Mouse (Mus musculus) liver, embryonic 14.5 days (tissue): ENCODE data around the gene Adgrb3. TPM values are rescaled to one million over a fixed set of nuclear protein-coding genes. Genes with fewer than 3 reads are reported as not detected.

Experiments used
- ATAC-seq: fragments of 200-750 bp; cut with Nextera tagmentation; 2 replicates; pipeline ENCODE4 v1.8.0; 2017; ENCODE audit warnings: moderate number of reproducible peaks, mild to moderate bottlenecking, moderate library complexity; ENCODE audit not compliant: insufficient read depth
- DNase-seq, 3 experiments: peaks; one replicate each; pipeline ENCODE4 v3.0.0-alpha.2; 2012 to 2013; ENCODE audit warnings: low read depth in 3 of 3, low spot score in 3 of 3
- H3K27ac ChIP-seq: fragments of 300-500 bp; sonication (generic); 2 replicates; pipeline ENCODE4 v1.5.1; 2014; ENCODE audit warnings: moderate library complexity, mild to moderate bottlenecking, control low read depth, inconsistent platforms
- H3K27me3 ChIP-seq: fragments of 300-500 bp; sonication (generic); 2 replicates; pipeline ENCODE4 v1.6.1; 2014; ENCODE audit warnings: mild to moderate bottlenecking, low read length, moderate library complexity; ENCODE audit not compliant: control insufficient read depth, insufficient read depth
- H3K36me3 ChIP-seq: fragments of 300-500 bp; sonication (generic); replicated peaks from 2 replicates; pipeline ENCODE4 v1.6.1; 2014; ENCODE audit warnings: low read depth; ENCODE audit not compliant: control insufficient read depth, insufficient read depth
- H3K4me1 ChIP-seq, 2 experiments: fragments of 200-500 bp in 1 of 2; fragments of 300-500 bp in 1 of 2; sonication (generic) in 1 of 2; replicated peaks; 2 replicates each; pipeline ENCODE4 v1.6.1; 2012 to 2014; ENCODE audit warnings: antibody characterized with exemption in 1 of 2, inconsistent platforms in 1 of 2, low read length in 1 of 2; ENCODE audit not compliant: control insufficient read depth in 2 of 2, insufficient read depth in 2 of 2
- H3K4me2 ChIP-seq: fragments of 300-500 bp; sonication (generic); 2 replicates; pipeline ENCODE4 v1.6.1; 2014; ENCODE audit warnings: low read depth, mild to moderate bottlenecking, control low read depth, moderate library complexity
- H3K4me3 ChIP-seq, 2 experiments: fragments of 200-500 bp in 1 of 2; fragments of 300-500 bp in 1 of 2; sonication (generic) in 1 of 2; 2 replicates each; pipeline ENCODE4 v1.5.1; 2012 to 2014; ENCODE audit warnings: low read depth in 2 of 2, low read length in 2 of 2, mild to moderate bottlenecking in 2 of 2, control low read depth in 1 of 2, inconsistent platforms in 1 of 2, moderate library complexity in 1 of 2; ENCODE audit not compliant: insufficient read depth in 1 of 2
- H3K9ac ChIP-seq: fragments of 300-500 bp; sonication (generic); replicated peaks from 2 replicates; pipeline ENCODE4 v1.6.1; 2014; ENCODE audit warnings: mild to moderate bottlenecking, control low read depth, moderate library complexity
- H3K9me3 ChIP-seq: fragments of 300-500 bp; sonication (generic); 2 replicates; pipeline ENCODE4 v1.6.1; 2016; ENCODE audit warnings: low read length, mixed read lengths; ENCODE audit not compliant: control insufficient read depth
- CTCF ChIP-seq: IDR thresholded peaks from 2 replicates; pipeline ENCODE4 v1.5.1; 2016; ENCODE audit warnings: antibody characterized with exemption, low read depth, control low read depth
- EP300 ChIP-seq: IDR thresholded peaks from 2 replicates; pipeline ENCODE4 v1.6.1; 2016; ENCODE audit warnings: antibody characterized with exemption, low read depth
- WGBS: fragments of 180-500 bp; shearing (Covaris S2); extraction: QIAGEN DNeasy Blood & Tissue Kit; methylation state at CpG from one replicate; pipeline ENCODE4 v1.1.7; 2014; ENCODE audit not compliant: insufficient replicate concordance; 5-methylcytosine and 5-hydroxymethylcytosine counted together
- polyA plus RNA-seq, 2 experiments: library from polyadenylated mRNA; depleted of rRNA in 1 of 2; stranded (reverse) in 1 of 2; unstranded in 1 of 2; fragments of >200 nt; fragmentation: Nextera tagmentation in 1 of 2; extraction: Ambion mirVana in 1 of 2; gene quantifications; 2 replicates each; pipeline versions ENCODE4 v1.2.1 to v1.2.3; 2012 to 2014

Adgrb3 gene
- polyA plus RNA-seq, 2 experiments = 0.02 to 0.03 TPM

GRCm38 (mm10) chr1:25697179-25697578, 132.3 kb downstream of the Adgrb3 start:
- DNase-seq (no peak), ATAC-seq (no peak)
- 63% methylated on average over 4 of the region's 4 CpGs for WGBS

DNA sequence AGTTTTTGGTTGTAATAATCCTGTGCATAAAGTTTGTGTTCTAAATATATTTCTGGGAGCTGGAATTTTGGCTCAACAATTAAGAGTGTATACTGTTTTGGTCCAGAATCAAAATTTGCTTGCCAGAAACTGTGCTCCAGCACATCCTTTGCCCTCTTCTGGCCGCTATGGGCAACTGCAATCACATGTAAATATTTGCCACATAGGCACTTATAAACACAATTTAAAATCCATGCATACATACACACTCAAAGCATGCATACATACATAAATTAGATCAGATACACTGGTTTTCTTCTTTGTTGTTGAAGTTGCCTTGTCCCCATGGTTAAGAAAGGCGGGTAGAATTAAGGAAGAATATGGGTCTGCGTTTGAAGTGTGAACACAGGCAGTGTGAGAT, 132.7 kb downstream of the Adgrb3 start:
- TF ChIP-seq CTCF (no peak), EP300 (no peak)
- H3K36me3 ChIP-seq = no peaks in the 10 kb centered on the region
- no peak overlapping the region for H3K4me2 ChIP-seq
- H3K9me3 ChIP-seq = no peaks in the 10 kb centered on the region
- no peak for ATAC-seq
- WGBS = 41% methylated on average over 3 of the region's 3 CpGs
- no peak overlapping the region for H3K4me3 ChIP-seq
- no peak for DNase-seq
- H3K9ac ChIP-seq = no peak overlapping the region
- H3K27me3 ChIP-seq = no peaks in the 10 kb centered on the region
- H3K27ac ChIP-seq = no peak overlapping the region
- H3K4me1 ChIP-seq = no peaks in the 10 kb centered on the region

More at GRCm38 (mm10) chr1:25697179-25697578, 132.3 kb downstream of the Adgrb3 start:
- no peaks in the 10 kb centered on the region for H3K9me3 ChIP-seq
- no peaks in the 10 kb centered on the region for H3K27me3 ChIP-seq
- TF ChIP-seq CTCF = no peak
- TF ChIP-seq EP300 = no peak
- no peak overlapping the region for H3K9ac ChIP-seq
- H3K4me2 ChIP-seq = no peak overlapping the region
- H3K36me3 ChIP-seq = no peaks in the 10 kb centered on the region
- no peak overlapping the region for H3K4me3 ChIP-seq
- no peak overlapping the region for H3K27ac ChIP-seq
- H3K4me1 ChIP-seq = no peaks in the 10 kb centered on the region

GRCm38 (mm10) chr1:25682118-25682517, 147.4 kb downstream of the Adgrb3 start:
- Histone ChIP-seq H3K36me3 (no peaks in the 10 kb centered on the region), H3K27me3 (no peaks in the 10 kb centered on the region), H3K4me3 (no peak overlapping the region), H3K9me3 (no peaks in the 10 kb centered on the region), H3K9ac (no peak overlapping the region), H3K27ac (no peak overlapping the region), H3K4me1 (no peaks in the 10 kb centered on the region), H3K4me2 (no peak overlapping the region)
- TF ChIP-seq EP300 = no peak
- TF ChIP-seq CTCF = no peak
- WGBS = 56% methylated on average over 3 of the region's 3 CpGs
- ATAC-seq = no peak
- no peak for DNase-seq

DNA sequence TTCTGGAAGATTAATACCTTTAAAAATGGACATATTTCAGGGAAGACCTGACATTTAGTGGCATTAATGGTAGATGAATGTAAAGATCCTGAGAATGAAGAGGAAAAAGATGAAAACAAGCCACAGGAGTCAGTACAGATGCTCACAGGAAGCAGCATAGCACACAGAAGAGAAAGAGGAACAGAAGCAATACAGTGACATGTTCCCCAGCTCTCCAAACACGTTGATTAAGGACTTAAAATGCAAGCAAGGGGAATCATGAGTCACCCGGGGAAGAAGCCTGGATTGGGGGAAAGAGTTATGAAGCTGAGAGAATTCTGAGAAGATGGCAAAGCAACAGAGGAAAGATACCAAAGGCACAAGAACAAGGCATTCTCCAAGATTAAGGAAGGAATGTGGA, 149.9 kb downstream of the Adgrb3 start:
- Histone ChIP-seq H3K9me3 (no peaks in the 10 kb centered on the region), H3K27me3 (no peaks in the 10 kb centered on the region), H3K4me2 (no peak overlapping the region), H3K4me3 (no peak overlapping the region), H3K27ac (no peak overlapping the region), H3K4me1 (no peaks in the 10 kb centered on the region), H3K9ac (no peak overlapping the region), H3K36me3 (no peaks in the 10 kb centered on the region)
- WGBS = 35% methylated on average over 2 of the region's 2 CpGs
- no peak for ATAC-seq
- TF ChIP-seq EP300 = no peak
- TF ChIP-seq CTCF = no peak
- DNase-seq = no peak

DNA sequence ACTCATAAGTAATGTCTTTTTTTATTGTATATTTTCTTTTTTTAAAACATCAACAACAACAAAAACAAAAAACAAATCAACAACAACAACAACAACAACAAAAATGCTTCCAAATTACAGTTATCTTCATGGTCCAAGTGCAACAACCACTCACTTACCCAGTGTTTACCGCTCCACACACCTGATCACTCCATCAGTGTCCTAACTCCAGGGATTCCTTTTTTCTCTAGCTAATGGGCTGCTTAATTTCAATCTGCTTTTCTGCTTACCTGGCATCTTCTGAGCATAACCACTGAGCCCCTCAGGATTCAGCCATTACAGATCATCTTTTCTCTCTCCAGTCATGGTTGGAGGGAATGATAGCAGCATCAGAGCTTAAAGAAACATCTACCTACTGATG, 176.8 kb downstream of the Adgrb3 start:
- ATAC-seq (no peak), DNase-seq (no peak)
- Histone ChIP-seq H3K4me1 (no peaks in the 10 kb centered on the region), H3K9me3 (no peaks in the 10 kb centered on the region), H3K9ac (no peak overlapping the region), H3K27ac (no peak overlapping the region), H3K4me2 (no peak overlapping the region), H3K4me3 (no peak overlapping the region), H3K27me3 (no peaks in the 10 kb centered on the region), H3K36me3 (no peaks in the 10 kb centered on the region)
- TF ChIP-seq CTCF (no peak), EP300 (no peak)
- WGBS = 84% methylated on average over 1 of the region's 1 CpGs
